Mouse (Mus musculus): ENCODE results near the gene Nxpe4. TPM values are rescaled to one million over a fixed set of nuclear protein-coding genes. Genes with fewer than 3 reads are reported as not detected.
"Not testable (repeated sequence)": the region's sequence is repeated elsewhere in the genome, so short reads cannot be mapped to it uniquely, and the experiment has no call there.

Nxpe4 gene
- total RNA-seq, 2 experiments from 2014 or later: 7.4 to 9.8 TPM

GRCm38 (mm10) chr9:48240431-48240830 is 78.6 kb downstream of the Nxpe4 start:
- DNase-seq: no peak

- DNase-seq: no peak
Observed at GRCm38 (mm10) chr9:48241791-48242190, 80.0 kb downstream of the Nxpe4 start.

- no peak for DNase-seq
Observed at GRCm38 (mm10) chr9:48242756-48243155, 80.9 kb downstream of the Nxpe4 start.

- no peak for DNase-seq
Observed at GRCm38 (mm10) chr9:48244175-48244574, 82.4 kb downstream of the Nxpe4 start.

GRCm38 (mm10) chr9:48245525-48245924 is 83.7 kb downstream of the Nxpe4 start:
- DNase-seq: no peak

GRCm38 (mm10) chr9:48247276-48247675 is 85.5 kb downstream of the Nxpe4 start:
- no peak for DNase-seq

GRCm38 (mm10) chr9:48252236-48252635 is 90.4 kb downstream of the Nxpe4 start:
- no peak for DNase-seq

GRCm38 (mm10) chr9:48257001-48257400 is 95.2 kb downstream of the Nxpe4 start:
- no peak for DNase-seq

GRCm38 (mm10) chr9:48257741-48258423 is 96.1 kb downstream of the Nxpe4 start:
- peak; percentile 38 for DNase-seq

- no peak for DNase-seq
Observed at GRCm38 (mm10) chr9:48264616-48265015, 102.8 kb downstream of the Nxpe4 start.

- DNase-seq: no peak
Observed at GRCm38 (mm10) chr9:48265491-48265890, 103.7 kb downstream of the Nxpe4 start.

GRCm38 (mm10) chr9:48266286-48267027 is 104.6 kb downstream of the Nxpe4 start:
- peak; percentile 89 for DNase-seq

GRCm38 (mm10) chr9:48267028-48267441 is 105.2 kb downstream of the Nxpe4 start:
- DNase-seq: peak; percentile 17

GRCm38 (mm10) chr9:48267960-48268359 is 106.1 kb downstream of the Nxpe4 start:
- no peak for DNase-seq

GRCm38 (mm10) chr9:48276831-48277230 is 115.0 kb downstream of the Nxpe4 start:
- no peak for DNase-seq

- no peak for DNase-seq
Observed at GRCm38 (mm10) chr9:48284221-48284620, 122.4 kb downstream of the Nxpe4 start.

- DNase-seq: no peak
Observed at GRCm38 (mm10) chr9:48290281-48290680, 128.5 kb downstream of the Nxpe4 start.

- DNase-seq: no peak
Observed at GRCm38 (mm10) chr9:48294754-48295153, 132.9 kb downstream of the Nxpe4 start.

GRCm38 (mm10) chr9:48298983-48299382 is 137.2 kb downstream of the Nxpe4 start:
- no peak for DNase-seq

GRCm38 (mm10) chr9:48303564-48303963 is 141.7 kb downstream of the Nxpe4 start:
- not testable (repeated sequence) for DNase-seq

GRCm38 (mm10) chr9:48311241-48311640 is 149.4 kb downstream of the Nxpe4 start:
- DNase-seq: no peak

GRCm38 (mm10) chr9:48314194-48314593 is 152.4 kb downstream of the Nxpe4 start:
- no peak for DNase-seq

GRCm38 (mm10) chr9:48315825-48316224 is 154.0 kb downstream of the Nxpe4 start:
- no peak for DNase-seq

- DNase-seq: no peak
Observed at GRCm38 (mm10) chr9:48326338-48326737, 164.5 kb downstream of the Nxpe4 start.
